Comparison of ENCODE assay signal across 24 mouse cellular contexts in the genomic region with DNA sequence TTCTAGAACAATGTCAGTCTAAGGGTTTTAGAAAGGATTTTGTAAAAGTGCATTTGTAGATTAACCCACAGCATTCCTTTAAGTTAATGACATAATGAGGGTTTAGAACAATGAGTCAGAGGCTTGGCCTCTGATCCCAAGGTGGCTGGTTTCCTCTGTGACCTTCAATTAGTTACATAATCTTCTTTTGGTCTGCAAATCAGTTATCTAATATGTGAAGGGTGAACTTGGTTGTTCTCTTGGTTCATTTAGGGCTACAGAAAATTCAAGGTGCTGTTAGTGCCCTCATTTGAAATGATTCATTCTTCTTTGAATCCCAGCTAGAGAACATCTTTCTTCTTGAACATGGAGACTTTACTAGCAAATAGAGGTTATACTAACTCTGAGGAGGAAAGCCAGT.
"Had no signal": no experiment of that assay in that cellular context is flagged by ENCODE, and none has a peak within 500 bp of the region (broad histone marks: within the 10 kb centered on the region; RNA-seq: fewer than 3 reads in every experiment).

No protein-coding gene starts in this region.

- H3K9ac ChIP-seq: heart, embryonic 13.5 days; heart, embryonic 15.5 days; hindbrain, embryonic 13.5 days; hindbrain, embryonic 15.5 days; limb, embryonic 13.5 days; limb, embryonic 15.5 days; liver, embryonic 12.5 days; liver, embryonic 14.5 days had no signal

- H3K4me2 ChIP-seq: heart, embryonic 11.5 days; heart, embryonic 13.5 days; heart, embryonic 15.5 days; hindbrain, embryonic 13.5 days; hindbrain, embryonic 15.5 days; limb, embryonic 13.5 days; limb, embryonic 15.5 days; liver, embryonic 12.5 days had no signal

- DNase-seq: gastrocnemius, postnatal 14 days; gastrocnemius, postnatal 36 days; heart, adult 11 months; heart, adult 2 months; heart, postnatal 14 days; heart, postnatal 36 days; kidney, adult 11 months; kidney, adult 2 months; kidney, postnatal 10 days; kidney, postnatal 36 days; layer of hippocampus, adult 9-11 months; layer of hippocampus, postnatal 36 days; left cerebral cortex, postnatal 4 days had no signal

- H3K9me3 ChIP-seq: heart, embryonic 13.5 days; heart, embryonic 15.5 days; hindbrain, embryonic 13.5 days; hindbrain, embryonic 15.5 days; limb, embryonic 13.5 days; limb, embryonic 15.5 days; liver, embryonic 12.5 days had no signal

- H3K27me3 ChIP-seq: heart, embryonic 13.5 days; heart, embryonic 15.5 days; hindbrain, embryonic 13.5 days; hindbrain, embryonic 15.5 days; limb, embryonic 13.5 days; limb, embryonic 15.5 days; liver, embryonic 12.5 days had no signal

- H3K27ac ChIP-seq: heart, adult 2 months; heart, embryonic 13.5 days; heart, embryonic 15.5 days; hindbrain, embryonic 13.5 days; hindbrain, embryonic 15.5 days; hindbrain, postnatal 0 days; limb, embryonic 13.5 days; limb, embryonic 15.5 days; liver, embryonic 12.5 days; liver, embryonic 14.5 days had no signal

- H3K36me3 ChIP-seq: heart, embryonic 13.5 days; heart, embryonic 15.5 days; hindbrain, embryonic 13.5 days; hindbrain, embryonic 15.5 days; limb, embryonic 13.5 days; limb, embryonic 15.5 days; liver, embryonic 12.5 days had no signal

- H3K4me3 ChIP-seq: heart, adult 2 months; heart, embryonic 13.5 days; heart, embryonic 15.5 days; hindbrain, embryonic 13.5 days; hindbrain, embryonic 15.5 days; limb, embryonic 13.5 days; limb, embryonic 15.5 days; liver, embryonic 12.5 days had no signal

- H3K4me1 ChIP-seq: heart, embryonic 13.5 days; heart, embryonic 15.5 days; limb, embryonic 13.5 days; limb, embryonic 15.5 days; liver, embryonic 12.5 days had no signal

- ATAC-seq: hindbrain, postnatal 0 days; intestine, embryonic 16.5 days; liver, embryonic 12.5 days had no signal
